Mouse (Mus musculus): Measurements from ENCODE around the gene Lrpap1.

Lrpap1 gene

DNA sequence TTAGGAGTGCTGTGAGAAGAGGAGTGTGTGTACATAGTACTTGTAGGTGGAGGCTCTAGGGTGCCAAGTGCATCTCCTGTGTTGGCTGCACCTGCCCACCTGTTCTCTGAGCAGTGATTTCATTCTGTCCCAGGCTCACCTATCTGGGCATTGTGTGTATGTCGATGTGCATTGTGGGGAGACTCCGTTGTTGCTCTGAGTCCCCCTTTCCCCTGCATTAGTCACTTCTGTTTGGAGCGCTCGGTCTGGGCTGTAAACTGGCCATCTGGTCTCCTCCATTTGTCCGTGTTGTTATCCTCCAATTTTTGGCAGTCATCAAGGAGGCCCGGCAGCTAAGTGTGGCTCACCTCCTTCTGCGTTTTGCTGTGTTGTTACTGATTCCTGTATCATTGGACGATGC is 14.5 kb upstream of the Lrpap1 start:
- no peak for DNase-seq (ENCODE audit: low spot score)

DNA sequence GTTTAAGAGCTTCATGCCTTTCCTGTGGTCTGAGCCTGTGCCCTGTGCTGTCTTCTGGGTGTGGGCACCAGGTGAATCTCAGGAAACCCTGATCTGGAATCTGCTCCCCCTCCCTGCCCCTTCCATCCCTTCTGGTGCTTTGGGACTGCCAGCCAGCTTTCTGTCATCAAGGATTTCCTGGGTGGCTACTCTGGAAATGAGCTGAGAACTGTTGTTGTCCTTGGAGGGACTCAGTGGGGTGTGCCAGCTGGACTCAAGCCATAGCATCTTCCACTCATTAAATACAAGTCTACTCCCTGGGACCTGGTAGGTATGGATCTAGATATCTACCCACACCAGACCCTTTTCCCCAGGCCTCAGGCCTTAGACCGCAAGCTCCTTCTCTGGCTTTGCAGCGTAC is 12.9 kb upstream of the Lrpap1 start:
- DNase-seq (ENCODE audit: low spot score), result no peak

DNA sequence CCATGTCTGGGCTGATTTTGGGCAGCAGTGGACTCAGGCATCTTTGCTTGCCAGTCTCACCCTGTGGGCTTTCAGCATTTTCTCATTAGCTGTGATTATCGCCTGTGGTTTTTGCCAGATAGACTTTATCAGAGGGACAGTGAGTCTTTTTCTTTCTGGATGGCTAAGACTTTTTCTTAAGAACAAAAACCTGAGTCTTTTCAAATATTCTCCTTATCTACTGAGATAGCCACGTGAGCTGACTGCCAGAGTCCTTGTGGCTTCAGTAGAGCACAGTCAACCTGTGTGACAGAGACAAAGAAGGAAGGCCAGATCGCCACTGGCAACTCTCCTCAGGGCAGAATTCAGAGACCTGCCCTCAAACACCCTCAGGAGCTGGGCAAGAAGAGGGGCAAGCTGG is 12.1 kb upstream of the Lrpap1 start:
- no peak for DNase-seq (ENCODE audit: low spot score)

DNA sequence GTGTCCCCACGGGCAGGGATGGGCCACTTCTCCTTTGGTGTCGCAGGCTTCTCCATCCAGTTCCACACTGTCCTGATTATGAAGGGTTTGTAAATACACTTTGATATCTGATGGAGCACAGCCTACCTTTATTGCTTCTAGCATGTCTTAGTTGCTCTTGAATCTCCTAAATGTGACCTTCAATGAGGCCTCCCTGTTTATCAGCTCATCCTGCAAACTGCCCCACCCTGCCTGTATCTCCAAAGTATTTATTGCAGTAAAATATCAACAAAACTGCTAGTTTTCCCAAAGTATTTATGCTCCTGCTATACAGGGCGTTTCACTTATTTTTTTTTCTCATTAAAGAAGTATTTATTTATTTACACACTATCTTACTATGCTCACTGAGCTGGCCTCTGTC is 10.4 kb upstream of the Lrpap1 start:
- DNase-seq (ENCODE audit: low spot score), result no peak

DNA sequence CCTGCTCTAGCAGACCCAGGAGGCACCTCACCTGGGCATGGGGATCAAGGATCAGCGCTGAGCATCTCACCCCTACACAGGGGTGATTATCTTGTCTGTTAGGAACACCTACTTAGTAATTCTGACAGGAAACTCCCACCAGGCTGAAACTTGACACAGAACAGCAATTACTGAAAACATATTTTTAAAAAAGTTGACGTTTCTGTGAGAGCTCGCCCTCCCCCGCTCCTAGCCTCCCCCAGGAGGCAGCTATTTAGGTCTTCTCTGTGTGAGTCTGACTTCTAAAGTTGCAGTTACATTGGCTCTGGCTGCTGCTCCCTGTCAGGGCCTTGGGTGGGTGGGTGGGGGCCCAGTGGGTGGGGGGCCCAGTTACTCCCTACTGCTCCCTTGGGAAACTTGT is 6.9 kb upstream of the Lrpap1 start:
- no peak for DNase-seq (ENCODE audit: low spot score)

DNA sequence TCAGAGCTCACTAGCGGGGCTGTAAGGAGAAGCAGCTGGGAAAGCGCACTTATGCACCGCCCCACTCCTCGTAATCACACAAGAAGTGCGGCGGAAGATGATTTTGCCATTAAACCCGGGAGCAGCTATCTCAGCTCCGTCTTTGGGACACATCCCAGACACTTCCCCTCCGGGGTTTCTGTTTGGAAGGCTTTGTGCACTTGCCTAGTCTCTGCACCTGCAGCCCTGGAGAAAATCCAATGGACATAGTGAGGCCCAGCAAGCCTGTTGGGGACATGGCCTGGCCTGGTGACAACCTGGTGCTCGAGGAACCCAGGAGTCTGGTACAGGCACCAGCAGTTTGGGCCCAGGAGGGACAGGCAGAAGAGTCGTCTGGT is 344 bp upstream of the Lrpap1 start:
- no peak for DNase-seq (ENCODE audit: low spot score)

DNA sequence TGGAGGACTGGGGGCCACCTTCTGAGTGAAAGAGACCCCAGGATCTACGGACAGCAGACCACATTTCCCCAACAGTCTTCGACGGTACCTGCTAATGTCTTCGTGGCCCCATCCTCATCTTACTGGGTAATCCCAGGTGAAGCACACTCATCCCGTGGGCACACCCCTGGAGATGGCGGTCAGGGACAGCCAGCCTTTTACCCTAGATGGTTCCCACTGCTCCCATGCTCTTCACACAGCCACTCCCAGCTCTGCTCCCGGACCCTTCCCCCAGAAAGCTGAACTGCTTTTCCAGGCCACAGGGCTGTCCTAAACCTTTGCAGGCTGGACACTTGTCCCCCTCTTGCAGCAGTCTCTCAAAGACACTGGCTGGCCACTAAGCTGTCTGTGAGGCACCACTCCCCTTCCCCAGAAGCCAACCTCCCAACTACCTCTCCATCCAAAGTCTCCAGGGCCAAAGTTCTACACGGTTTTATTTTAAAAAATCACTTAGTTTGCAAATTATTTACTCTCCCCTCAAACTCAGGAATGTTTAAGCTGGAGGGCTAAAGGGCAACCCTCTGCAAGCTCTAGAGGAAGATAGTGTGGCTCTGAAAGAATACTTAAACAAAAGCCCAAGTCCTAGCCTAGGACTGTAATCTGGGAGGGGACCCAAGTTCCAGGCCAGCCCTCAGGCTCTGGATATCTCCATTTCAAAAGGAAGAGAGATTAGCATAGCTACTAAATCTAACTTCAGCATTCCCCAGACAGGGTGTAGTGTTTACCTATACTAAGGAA is 1.2 kb downstream of the Lrpap1 start:
- DNase-seq (ENCODE audit: low spot score), result no peak

DNA sequence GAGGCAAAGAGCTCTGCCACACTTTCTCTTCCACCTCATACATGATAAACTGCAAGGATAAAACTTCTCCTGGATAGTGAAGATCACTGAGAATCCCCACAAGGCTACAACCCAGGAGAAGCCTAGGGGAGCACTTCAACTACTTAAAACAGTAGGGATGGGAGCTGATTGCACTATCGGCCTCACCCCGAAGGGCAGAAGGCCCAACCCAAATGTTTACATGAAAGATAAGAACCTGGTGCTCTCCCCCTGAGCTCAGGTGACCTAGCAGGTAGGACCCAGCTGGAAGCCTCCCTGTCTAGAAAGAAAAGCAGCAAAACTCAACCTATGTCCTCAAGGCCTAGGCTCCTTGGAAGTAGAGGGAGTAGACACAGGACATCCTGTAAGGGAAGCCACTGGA is 2.0 kb downstream of the Lrpap1 start:
- no peak for DNase-seq (ENCODE audit: low spot score)

DNA sequence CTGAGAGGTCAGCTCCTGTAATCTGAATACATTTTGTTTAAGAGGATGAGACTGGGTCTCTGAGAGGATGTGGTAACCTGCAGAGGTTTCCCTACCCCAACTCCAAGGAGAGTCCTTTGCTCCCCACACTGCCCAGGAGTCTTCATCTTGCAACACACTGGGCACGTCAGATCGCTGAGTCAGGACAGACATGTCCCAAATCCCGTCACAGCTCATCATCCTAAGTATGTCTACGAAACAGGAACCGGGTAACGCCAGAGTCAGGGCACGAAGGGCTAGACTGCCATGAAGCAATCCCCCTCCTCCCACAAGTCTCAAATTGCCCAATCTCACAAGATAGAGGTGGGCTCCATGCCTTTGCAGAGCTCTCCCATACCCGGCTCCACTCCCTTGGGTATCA is 2.5 kb downstream of the Lrpap1 start:
- DNase-seq (ENCODE audit: low spot score), result no peak

DNA sequence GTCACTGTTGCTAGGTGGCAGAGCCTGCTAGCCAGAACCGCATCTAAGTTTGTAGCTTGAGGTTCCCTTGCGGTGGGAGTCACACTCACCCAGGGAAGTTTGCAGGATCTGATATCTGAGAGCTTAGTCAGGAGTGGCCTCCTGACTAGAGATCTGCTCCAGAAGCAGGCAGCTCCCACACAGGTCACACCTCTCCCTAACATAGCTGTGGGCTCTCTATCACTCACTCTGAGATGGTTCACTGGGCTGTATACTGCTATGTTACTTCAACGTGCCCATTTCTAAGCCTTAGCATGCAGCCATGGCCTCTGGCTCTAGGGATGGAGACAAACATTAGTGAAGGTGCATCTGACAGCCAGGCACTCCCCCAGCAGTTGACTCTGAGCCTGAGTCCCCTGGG is 13.9 kb downstream of the Lrpap1 start:
- no peak for DNase-seq (ENCODE audit: low spot score)

DNA sequence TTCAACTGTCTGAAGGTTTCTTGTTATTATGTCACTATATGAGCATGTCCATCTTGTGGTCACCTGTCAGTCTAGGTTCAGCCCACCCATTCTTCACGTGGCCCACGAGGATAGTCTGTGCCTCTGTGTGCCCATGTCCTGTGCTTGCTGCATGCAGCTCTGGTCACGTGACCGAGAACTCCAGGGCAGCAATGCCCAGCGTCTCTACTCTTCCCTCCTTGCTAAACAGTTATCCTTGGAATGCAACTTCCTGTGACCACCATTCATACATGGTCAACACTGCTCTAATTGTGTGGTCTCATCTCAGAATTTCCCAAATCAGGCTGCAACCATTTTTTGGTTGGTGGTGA is 16.0 kb downstream of the Lrpap1 start:
- DNase-seq (ENCODE audit: low spot score), result no peak

DNA sequence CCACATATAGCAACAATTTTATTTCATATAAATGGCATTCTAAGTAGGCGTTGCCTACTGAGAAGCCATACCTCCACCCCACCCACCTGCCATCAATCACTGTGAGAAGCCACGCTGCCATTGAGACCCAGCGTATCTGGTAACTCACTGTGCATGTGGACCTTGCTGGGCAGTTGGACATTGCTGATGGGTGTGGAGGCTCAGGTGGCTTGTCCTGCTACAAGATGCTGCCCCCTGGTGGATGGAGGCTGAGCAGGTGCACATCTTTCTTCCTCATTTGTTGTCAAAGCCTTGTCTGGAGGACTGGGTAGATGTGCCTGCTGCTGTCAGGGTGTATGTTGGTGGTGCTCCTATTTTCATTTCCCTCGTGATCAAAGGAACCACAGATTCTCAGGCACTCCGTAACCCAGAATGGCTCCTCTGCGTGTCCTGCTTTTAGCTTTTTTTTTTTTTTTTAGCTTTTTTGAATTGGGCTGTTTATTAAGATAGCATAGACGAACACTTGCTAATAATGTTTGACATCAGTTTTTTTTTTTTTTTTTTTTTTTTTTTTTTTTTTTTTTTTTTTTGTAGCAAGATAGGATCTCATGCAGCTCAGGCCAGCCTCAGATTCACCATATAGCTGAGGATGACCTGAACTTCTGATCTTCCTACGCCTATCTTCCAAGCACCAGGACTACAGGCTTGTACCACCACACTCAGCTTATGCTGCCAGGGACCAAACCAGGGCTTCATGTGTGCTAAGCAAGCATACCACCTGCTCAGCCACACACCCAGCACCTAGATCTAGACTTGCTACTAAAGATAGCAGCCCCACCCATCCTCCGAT is 16.6 kb downstream of the Lrpap1 start:
- peak; percentile 51 for DNase-seq (ENCODE audit: low spot score)

DNA sequence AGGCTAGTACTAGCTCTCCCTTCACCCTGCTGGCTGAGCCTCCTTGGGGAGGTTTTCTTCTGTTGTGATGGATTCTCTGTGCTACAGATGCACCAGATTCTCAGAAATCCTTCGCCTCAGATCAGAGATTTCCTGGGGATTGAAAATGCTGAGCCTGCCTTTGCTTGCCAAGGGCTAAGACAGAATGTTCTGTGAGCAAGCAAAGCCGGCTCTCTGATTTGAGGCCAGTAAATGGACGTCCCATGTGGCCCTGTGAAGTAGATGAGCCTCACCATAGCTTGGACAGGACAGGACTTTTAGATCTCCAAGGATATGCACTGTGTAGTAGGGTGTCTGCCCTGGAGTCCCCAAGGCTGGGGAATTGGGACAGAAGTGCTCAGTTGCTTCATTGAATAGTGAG is 20.7 kb downstream of the Lrpap1 start:
- no peak for DNase-seq (ENCODE audit: low spot score)

DNA sequence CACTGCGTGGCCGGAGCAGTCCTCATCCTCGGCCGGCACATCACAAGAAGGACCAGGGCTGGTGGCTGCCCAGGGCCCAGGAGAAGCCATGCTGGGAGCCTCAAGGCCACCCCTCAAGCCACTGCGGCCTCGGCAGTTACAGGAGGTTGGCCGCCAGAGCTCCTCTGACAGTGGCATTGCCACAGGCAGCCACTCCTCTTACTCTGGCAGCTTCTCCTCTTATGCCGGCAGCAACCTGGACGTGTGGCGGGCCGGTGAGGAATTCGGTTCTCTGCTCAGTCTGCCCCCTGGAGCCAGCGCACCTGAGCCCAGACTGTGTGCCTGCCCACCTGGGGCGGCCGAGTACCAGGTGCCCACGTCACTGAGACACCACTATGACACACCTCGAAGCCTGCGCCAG is 26.5 kb downstream of the Lrpap1 start:
- no peak for DNase-seq (ENCODE audit: low spot score)

DNA sequence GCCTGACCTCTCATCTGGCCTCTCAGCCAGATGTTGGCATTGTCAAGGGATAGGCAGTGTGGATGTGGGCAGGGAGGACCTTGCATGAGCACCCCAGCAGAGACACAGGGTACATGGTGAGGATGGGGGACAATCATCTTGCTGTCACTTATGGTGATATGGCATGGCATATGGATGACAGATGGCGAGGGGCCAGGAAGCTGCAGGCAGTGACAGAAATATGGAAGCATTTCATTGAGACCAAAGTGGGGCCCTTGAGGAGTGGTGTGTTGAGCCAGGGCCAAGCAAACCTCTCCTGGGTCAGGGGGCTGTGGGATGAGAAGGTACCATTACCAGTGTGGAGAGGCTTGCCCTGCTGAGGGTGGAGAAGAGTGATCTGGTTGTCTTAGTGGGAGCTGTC is 29.2 kb downstream of the Lrpap1 start:
- DNase-seq (ENCODE audit: low spot score), result no peak

DNA sequence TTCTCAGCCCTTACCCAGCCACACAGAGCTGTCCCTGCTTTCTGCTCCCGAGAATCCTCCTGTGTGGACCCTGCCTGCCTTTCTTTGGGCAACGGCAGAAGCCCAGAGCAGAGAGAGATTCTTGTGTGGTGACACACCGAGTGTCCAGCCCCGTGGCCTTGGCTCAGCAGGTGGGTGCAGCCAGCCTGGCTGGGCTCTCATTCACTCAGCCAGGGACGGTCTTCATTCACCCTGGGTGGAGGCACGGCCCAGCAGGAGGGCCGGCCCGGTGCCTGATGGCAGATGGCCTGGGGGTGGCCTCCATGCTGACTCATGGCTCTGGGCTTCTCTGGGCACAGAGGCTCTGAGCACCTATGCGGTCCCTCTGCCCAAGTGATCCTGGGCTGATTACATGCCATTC is 31.6 kb downstream of the Lrpap1 start:
- no peak for DNase-seq (ENCODE audit: low spot score)

DNA sequence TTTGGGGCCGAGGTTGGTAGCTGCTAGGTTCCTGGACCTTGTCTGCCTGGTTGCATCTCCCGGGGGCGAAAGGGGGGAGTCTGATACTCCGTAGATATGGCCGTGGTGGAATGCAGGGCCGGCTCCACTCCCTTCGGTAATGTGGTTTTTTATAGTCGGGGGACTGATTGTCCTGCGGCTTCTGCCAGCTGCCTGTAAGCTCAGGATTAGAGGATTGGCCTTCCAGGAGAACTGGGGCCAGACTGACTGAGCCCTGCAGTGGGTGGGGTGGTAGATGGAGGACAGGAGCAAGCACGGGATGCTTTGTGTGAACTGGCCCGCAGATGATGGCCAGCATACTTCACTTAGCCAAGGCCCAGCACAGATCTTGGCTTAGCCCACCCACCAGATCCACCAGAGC is 32.3 kb downstream of the Lrpap1 start:
- DNase-seq (ENCODE audit: low spot score), result no peak

DNA sequence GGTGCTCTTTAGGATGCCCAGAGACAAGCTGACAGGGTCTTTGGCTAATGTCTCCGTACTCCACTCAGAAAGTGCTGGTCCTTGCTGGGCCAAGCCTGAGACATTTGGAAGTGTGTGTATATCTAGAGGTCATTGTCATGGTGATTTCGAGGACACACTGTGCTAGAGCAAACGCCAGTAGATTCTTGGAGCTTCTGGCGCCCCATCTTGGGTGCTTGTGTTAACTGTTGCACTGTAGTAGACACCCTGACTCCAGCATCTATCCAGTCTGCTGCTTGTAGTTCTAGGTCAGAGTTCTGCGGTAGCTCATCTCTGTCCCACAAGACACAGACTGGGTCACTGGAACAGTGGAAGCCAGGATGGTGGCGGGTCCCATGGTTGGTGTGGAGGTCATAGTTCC is 33.7 kb downstream of the Lrpap1 start:
- DNase-seq (ENCODE audit: low spot score), result no peak

DNA sequence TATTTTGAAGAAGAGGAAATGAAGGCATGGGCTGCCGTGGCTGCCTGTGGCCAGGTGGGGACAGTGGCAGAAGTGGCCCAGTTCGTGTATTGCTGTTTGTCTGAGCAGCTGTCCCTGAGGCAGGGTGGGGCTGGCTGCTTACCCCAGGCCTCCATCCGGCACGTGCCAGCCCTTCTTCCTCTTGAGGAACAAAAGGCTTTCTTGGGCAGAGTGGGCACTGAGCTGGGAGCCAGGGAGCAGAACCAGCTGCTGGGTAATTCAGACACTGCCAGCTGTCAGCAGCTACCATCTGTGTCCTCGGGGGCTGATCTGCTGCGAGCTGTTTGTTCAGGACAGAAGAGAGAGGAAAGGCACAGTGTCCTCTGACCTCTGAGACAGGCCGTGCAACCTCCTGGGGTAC is 34.6 kb downstream of the Lrpap1 start:
- DNase-seq (ENCODE audit: low spot score), result no peak

DNA sequence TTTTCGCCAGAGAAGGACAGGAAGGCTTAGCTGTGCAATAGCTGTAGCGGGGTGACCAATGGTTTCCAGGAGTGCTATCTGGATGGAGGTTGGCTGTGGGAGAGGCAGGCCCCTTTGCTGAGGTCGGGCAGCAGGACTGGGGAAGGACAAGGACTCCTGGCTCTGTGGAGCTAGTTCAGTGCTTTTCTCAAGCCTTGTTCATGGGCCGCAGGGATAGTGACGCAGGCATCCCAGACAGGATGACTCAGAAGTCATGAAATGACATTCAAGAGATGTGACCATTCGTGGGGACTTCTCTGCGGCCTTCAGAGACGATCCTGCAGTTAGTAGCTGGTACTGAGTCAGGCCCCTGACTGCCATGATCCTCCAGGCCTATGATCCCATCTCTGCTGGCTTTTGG is 35.3 kb downstream of the Lrpap1 start:
- DNase-seq (ENCODE audit: low spot score), result no peak

DNA sequence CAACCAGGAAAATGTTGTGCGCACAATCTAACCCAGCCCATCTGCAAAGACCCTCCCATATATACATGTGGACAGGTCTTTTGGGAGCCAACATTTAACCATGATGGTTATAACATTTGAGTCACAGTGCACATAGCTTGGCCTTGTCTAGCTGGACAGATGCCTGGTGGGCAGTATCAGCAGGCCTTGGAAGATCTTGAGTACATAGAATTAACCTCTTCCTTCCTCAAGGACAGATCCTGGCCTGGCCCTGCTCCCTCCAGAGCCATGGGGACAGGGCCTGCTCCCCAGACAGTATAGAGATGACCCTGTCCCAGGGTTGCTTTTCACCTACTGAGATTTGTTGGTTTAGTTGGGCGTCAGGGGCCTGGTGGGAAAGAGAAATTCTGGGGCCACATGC is 35.7 kb downstream of the Lrpap1 start:
- no peak for DNase-seq (ENCODE audit: low spot score)

DNA sequence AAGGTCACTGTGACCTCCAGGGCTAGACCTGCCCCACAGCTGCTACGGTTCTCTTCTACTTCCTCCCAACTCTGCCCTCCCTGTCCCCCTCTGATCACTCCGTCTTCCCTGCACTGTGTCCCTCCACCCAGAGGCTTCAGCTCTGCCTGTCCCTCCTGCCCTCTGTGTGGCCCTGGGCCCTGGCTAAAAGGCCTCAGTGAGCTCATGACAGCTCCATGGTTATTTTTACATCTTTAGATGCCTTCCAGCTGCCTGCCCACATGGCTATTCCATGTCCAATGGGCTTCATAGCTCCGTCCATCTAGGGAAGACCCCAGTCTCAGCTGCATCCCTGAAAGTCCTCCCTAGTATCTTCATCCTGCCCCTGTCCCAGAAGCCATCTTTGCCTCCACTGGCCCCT is 45.5 kb downstream of the Lrpap1 start:
- no peak for DNase-seq (ENCODE audit: low spot score)

DNA sequence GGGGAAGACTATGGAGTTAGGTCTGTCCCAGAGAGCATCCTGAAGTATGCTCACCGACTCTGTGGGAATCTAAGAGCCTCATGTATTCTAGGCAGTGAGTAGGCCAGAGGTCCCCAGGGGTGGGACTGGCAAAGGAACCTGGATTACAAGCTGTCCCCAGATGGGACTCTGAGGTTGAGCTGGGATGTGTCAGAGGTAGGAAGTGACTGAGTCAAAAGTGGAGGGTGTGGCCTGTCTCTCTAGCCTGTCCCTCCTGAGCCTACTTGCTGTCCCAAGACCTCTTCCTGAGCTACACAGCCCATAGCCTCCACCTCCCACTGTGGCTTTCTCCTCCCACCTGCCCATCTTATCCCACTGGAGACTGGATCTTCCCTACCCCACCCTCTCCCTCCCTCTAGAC is 47.4 kb downstream of the Lrpap1 start:
- no peak for DNase-seq (ENCODE audit: low spot score)

DNA sequence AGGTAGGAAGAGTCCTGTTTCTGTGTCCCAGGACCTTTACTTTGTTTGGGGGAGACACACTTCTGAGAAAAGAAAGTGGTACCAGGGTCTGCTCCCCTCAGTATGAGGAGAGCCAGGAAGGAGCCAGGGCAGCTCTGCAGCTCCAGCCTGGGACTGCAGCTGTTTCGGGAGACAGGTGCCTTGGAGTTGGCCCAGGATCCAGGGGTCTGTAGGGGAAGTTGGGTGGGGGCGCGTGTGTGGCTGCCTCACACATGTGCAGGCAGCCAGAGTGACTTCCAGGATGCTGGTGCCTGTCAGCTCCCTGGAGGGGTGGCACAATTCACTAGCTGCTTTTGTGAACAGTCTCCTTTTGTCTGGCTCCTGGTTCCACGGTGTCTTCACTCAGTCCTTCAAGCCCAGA is 48.0 kb downstream of the Lrpap1 start:
- DNase-seq (ENCODE audit: low spot score), result no peak
